Mouse (Mus musculus) adrenal gland, postnatal 4 days (tissue): ENCODE results near the gene Lsm3. TPM values are rescaled to one million over a fixed set of nuclear protein-coding genes. Genes with fewer than 3 reads are reported as not detected.

Source experiments
- DNase-seq, 2 experiments: peaks; one replicate each; pipeline ENCODE4 v3.0.0; 2021 to 2022; ENCODE audit warnings: low spot score in 2 of 2, mixed read lengths in 2 of 2
- total RNA-seq, 2 experiments: library from RNA; stranded (reverse); gene quantifications; 2 replicates each; pipeline ENCODE4 v1.2.3; 2021

Lsm3 gene
- total RNA-seq, 2 experiments from 2014 or later = 58.6 to 62.8 TPM

DNA sequence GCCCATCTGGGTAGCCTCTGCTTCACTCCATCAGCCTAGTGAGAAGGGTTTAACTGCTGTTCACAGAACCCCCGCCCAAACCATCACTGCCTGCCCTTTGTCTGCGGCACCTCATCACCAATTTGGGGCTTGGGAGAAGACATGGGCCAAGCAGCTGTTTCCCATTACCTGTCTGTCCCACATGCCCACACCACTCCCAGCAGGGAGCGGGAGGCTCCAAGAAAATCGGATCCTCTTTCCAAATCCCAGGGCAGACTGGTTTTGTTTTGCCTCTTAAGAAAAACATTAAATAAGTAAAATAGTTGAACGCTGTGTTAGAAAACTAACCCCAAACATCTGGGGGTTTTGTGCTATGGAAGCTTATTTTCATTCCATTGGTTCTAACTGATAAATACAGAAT, 33.9 kb downstream of the Lsm3 start:
- DNase-seq = no peak

DNA sequence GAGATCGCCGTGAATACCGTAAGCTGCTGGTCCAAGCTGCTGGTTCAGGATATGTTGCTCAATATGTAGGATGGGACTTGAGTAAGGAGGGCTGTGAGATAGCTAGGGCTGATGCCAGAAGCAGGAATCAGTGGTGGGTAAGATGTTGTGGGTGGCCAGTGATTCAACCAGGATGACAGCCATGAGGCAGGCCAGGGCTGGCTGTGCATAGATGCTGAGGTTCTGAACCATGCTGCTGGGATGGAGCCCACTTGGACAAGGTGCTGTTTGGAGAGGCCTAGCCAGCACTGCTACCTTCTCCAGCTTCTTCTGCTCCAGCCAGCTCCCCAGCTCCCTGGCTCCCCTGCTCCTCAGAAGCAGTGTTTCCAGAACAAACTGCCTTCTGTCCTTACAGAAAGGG, 35.9 kb downstream of the Lsm3 start:
- no peak for DNase-seq

DNA sequence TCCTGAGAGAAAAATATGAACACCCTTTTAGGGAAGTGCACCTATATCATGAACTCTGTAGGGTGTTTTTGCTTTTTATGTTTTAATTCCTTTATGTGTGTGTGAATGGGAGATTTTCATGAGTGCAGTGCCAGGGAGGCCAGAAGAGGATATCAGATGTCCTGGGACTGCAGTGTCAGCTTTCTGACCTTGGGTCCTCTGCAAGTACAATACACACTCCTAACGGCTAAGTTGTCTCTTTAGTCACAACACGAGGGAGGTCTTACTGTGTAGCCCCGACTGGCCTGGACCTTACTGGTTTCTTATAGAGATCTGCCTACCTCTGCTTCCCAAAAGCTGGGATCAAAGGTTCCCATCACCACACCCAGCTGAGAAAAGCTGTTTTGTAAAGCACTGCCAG, 37.0 kb downstream of the Lsm3 start:
- DNase-seq = no peak

DNA sequence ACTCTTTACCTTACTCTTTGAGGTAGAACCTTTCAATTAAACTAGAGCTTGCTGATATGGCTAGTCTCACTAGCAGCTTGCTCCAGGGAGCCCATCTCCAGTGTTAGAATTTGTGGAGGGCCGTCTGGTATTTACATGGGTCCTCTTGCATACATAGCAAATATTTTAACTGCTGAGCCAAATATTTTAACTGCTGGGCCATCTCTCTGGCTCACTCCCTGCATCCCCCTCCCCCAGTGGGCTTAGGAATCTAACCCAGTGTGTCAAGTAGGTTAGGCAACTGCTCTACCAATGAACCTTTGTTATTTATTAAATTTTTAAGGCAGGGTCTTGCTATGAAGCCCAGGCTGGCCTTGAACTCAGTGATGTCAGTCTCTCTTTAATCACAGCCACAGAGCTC, 42.8 kb downstream of the Lsm3 start:
- no peak for DNase-seq

DNA sequence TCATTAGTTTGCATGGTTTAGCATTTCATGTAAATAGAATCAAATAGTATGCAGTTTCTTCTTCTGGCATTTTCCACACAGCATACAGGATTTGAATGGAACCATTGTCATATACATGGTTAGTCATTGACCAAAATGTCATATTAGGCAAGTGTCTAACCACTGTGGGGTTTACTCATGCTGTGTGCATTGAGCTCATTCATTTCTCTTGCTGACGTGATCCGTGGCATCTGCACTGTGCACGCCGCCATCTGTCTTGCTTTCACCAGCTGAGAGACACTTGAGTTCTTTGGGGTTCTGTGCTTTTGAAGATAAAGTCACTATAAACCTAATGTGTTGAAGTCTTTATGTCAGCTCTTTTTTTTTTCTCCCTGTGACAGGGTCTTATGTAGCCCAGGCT, 43.6 kb downstream of the Lsm3 start:
- no peak for DNase-seq

DNA sequence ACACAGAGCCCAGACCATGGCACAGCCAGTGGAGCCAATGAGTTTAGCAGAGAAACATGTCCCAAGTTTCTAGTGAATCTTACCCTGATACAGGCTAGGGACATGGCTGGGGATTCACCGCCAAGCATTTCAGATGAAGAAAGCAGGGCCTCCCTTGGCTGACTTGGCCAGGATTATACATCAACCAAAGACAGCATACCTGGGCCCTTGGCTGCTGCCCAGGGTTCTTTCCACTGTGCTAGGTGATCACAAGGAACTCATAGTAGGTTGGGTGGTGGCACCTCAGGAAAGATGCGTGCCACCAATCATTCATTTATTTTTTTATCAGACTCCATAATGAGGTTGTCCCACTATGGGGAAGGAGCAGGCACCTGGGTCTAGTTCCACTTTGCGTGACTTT, 44.5 kb downstream of the Lsm3 start:
- DNase-seq = no peak

DNA sequence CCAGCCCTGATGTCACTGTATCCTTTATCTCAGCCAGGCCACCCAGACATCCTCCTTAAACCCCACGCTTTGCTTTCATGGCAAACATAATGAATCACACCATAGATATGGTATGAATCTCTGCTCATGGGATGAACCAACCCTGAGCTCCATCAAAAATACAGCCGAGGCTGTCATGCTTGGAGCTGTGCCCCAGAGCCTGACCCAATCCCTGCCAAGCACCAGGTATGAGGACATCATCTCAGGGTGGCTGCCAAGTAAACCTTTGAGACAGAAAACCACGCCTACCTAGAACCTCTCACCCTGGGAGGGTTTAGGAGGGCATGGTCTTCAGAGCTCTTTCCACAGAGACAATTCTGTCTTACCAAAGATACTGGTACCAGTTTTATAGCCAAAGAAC, 47.3 kb downstream of the Lsm3 start:
- no peak for DNase-seq

DNA sequence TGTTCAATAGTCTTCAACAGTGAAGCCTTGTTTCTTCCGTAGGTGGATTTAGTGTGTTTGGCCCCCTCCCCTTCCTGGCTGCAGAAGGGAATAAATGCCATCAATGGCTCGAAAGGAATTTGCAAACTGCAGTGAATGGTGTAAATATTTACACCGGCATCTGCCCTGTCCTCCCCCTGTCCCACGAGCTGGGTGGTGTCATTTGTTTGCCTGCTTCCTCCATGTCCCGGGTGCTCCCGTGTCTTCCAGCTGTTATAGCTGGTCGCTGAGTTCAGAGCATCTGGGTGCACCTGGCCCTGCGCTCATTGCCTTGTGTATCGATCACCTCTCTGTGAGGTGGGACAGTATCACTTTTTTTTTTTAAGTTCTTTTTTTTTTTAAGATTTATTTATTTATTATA, 50.7 kb downstream of the Lsm3 start:
- no peak for DNase-seq

Other genes starting within 250 kb of the Lsm3 start
- gene Wnt7a, start 104.6 kb upstream of the Lsm3 start, total RNA-seq = under 1 TPM; 0.08 to 0.34 TPM
- 10 to 100 TPM; 17.0 to 17.6 TPM for gene Chchd4, start 42.4 kb upstream of the Lsm3 start, total RNA-seq
- gene Tmem43, start 42.2 kb upstream of the Lsm3 start, total RNA-seq = 10 to 100 TPM; 40.6 to 42.4 TPM
- 10 to 100 TPM; 21.8 to 23.0 TPM for gene Xpc, start within 50 bp of the Lsm3 start, total RNA-seq
- gene Slc6a6, start 168.1 kb downstream of the Lsm3 start, total RNA-seq = 100 to 1,000 TPM; 314 to 322 TPM